Mouse (Mus musculus): ENCODE data around the gene Hs6st1. TPM values are rescaled to one million over a fixed set of nuclear protein-coding genes. Genes with fewer than 3 reads are reported as not detected.

Gene Hs6st1
- total and polyA plus RNA-seq, 3 experiments = 9.1 to 18.1 (median 17.7) TPM

DNA sequence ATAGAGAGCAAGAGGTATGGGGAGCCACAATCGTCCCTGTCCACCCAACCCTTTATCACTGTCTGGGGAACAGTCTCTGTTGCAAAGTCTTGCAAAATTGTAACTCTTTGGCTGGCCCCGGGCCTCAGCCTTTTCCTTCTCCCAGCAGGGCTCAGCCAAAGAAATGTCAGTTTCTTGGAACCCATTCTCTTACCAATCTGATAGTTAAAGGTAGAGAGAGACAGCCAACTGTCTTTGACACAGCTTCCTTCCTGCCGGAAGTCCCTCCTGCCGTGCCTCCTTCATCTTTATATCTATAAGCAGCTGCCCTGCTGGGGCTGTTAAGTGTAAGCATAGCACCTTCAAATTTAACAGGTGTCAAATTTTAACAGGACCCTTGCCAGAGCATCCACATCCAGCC lies 63.0 kb downstream of the Hs6st1 start:
- in situ Hi-C loops (cut with MboI; ENCODE audit: low pct_ligation_motif_present, low pct_unique_long_range_greater_than_20kb, low sequenced_read_pairs) = loop anchor here (10.0 kb wide), 2 partner anchors 66 to 276 kb away; partner anchors contain the start of gene Hs6st1
- no peak overlapping the region for H3K9ac ChIP-seq (ENCODE audit: insufficient read depth, low read depth)
- no peaks in the 10 kb centered on the region for H3K36me3 ChIP-seq (replicated peaks in 1 of 2; ENCODE audit: control insufficient read depth in 1 of 2, insufficient read depth in 1 of 2, low read length in 1 of 2)
- TF ChIP-seq ZMIZ1 (IDR thresholded peaks at IDR 0.05; ENCODE audit: low read depth, low read length) = no peak
- no peak for TF ChIP-seq NRF1 (IDR thresholded peaks at IDR 0.05; ENCODE audit: low read depth, low read length)
- TF ChIP-seq BHLHE40 (IDR thresholded peaks at IDR 0.05; ENCODE audit: low read depth, low read length) = no peak
- TF ChIP-seq ZC3H11A (IDR thresholded peaks at IDR 0.05; ENCODE audit: low read depth, low read length) = no peak
- no peak for TF ChIP-seq JUN (IDR thresholded peaks at IDR 0.05; ENCODE audit: insufficient read depth, low read depth, low read length)
- TF ChIP-seq POLR2A (IDR thresholded peaks at IDR 0.05; ENCODE audit: low read depth, low read length) = no peak
- no peak for TF ChIP-seq MAZ (IDR thresholded peaks at IDR 0.05; ENCODE audit: low read depth, low read length)
- no peak for TF ChIP-seq TBP (conservative IDR thresholded peaks at IDR 0.05; ENCODE audit: low read depth, low read length)
- TF ChIP-seq CHD1 (IDR thresholded peaks at IDR 0.05; ENCODE audit: low read depth, low read length) = no peak
- no peak for TF ChIP-seq UBTF (IDR thresholded peaks at IDR 0.05; ENCODE audit: low read depth, low read length)
- TF ChIP-seq SMC3 (IDR thresholded peaks at IDR 0.05; ENCODE audit: low read depth, low read length) = no peak
- no peak overlapping the region for H3K4me3 ChIP-seq (replicated peaks in 1 of 3; ENCODE audit: low read depth in 2 of 3, low read length in 2 of 3, poor library complexity in 1 of 3)
- dilution Hi-C loops (cut with MboI; ENCODE audit: extremely low pct_ligation_motif_present, extremely low pct_unique_long_range_greater_than_20kb, low sequenced_read_pairs) = no loop called here
- DNase-seq (ENCODE audit: extremely low read depth) = no peak
- no peaks in the 10 kb centered on the region for H3K79me2 ChIP-seq (replicated peaks; ENCODE audit: control insufficient read depth, extremely low read depth, insufficient read depth, poor library complexity, severe bottlenecking)
- no peaks in the 10 kb centered on the region for H3K27me3 ChIP-seq (replicated peaks)
- no peaks in the 10 kb centered on the region for H3K9me3 ChIP-seq (replicated peaks; ENCODE audit: low read length)
- H3K4me2 ChIP-seq (ENCODE audit: insufficient read depth, low read depth, poor library complexity, severe bottlenecking) = no peak overlapping the region
- H3K27ac ChIP-seq (ENCODE audit: insufficient read depth, low read depth) = no peak overlapping the region
- peaks cover 6 to 26% of the 10 kb centered on the region in 2 experiments for H3K4me1 ChIP-seq (ENCODE audit: control insufficient read depth in 1 of 2, insufficient read depth in 2 of 2)

DNA sequence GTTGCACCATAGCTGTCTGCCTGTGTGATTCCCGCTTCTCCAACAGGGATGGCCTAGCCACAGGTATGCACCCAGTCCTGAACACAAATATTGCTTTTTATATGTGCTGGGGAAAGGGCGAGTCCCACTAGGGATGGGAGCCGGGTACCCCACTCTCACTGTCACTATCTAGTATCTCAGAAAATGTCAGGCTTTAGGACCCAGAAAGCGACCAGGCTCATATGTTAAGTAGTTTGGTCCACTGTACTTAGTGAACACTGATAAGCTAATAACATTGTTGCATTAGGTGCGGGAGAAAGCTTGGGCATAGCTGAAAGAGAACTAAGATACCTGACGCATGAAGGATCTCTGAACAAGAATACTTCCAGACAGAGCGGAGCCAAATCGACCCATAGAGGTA lies 63.6 kb downstream of the Hs6st1 start:
- H3K4me3 ChIP-seq (replicated peaks in 1 of 3; ENCODE audit: low read depth in 2 of 3, low read length in 2 of 3, poor library complexity in 1 of 3) = no peak overlapping the region
- dilution Hi-C loops (cut with MboI; ENCODE audit: extremely low pct_ligation_motif_present, extremely low pct_unique_long_range_greater_than_20kb, low sequenced_read_pairs) = no loop called here
- H3K4me1 ChIP-seq (ENCODE audit: control insufficient read depth in 1 of 2, insufficient read depth in 2 of 2) = peaks cover 6 to 24% of the 10 kb centered on the region in 2 experiments
- H3K36me3 ChIP-seq (replicated peaks in 1 of 2; ENCODE audit: control insufficient read depth in 1 of 2, insufficient read depth in 1 of 2, low read length in 1 of 2) = no peaks in the 10 kb centered on the region
- DNase-seq (ENCODE audit: extremely low read depth) = no peak
- in situ Hi-C loops (cut with MboI; ENCODE audit: low pct_ligation_motif_present, low pct_unique_long_range_greater_than_20kb, low sequenced_read_pairs) = loop anchor here (10.0 kb wide), 2 partner anchors 67 to 277 kb away; partner anchors contain the start of gene Hs6st1
- no peaks in the 10 kb centered on the region for H3K79me2 ChIP-seq (replicated peaks; ENCODE audit: control insufficient read depth, extremely low read depth, insufficient read depth, poor library complexity, severe bottlenecking)
- no peaks in the 10 kb centered on the region for H3K27me3 ChIP-seq (replicated peaks)
- H3K9ac ChIP-seq (ENCODE audit: insufficient read depth, low read depth) = no peak overlapping the region
- TF ChIP-seq NRF1 (IDR thresholded peaks at IDR 0.05; ENCODE audit: low read depth, low read length) (no peak), HCFC1 (IDR thresholded peaks at IDR 0.05; ENCODE audit: low read depth, low read length) (no peak), TBP (conservative IDR thresholded peaks at IDR 0.05; ENCODE audit: low read depth, low read length) (no peak), ZNF384 (IDR thresholded peaks at IDR 0.05; ENCODE audit: low read depth, low read length) (no peak), JUND (conservative IDR thresholded peaks at IDR 0.05; ENCODE audit: low read depth, low read length) (no peak), TCF12 (IDR thresholded peaks at IDR 0.05; ENCODE audit: low read depth, low read length) (no peak), IRF4 (IDR thresholded peaks at IDR 0.05; ENCODE audit: low read depth, low read length) (no peak)
- no peak overlapping the region for H3K27ac ChIP-seq (ENCODE audit: insufficient read depth, low read depth)
- H3K9me3 ChIP-seq (replicated peaks; ENCODE audit: low read length) = no peaks in the 10 kb centered on the region
- no peak overlapping the region for H3K4me2 ChIP-seq (ENCODE audit: insufficient read depth, low read depth, poor library complexity, severe bottlenecking)

All from CH12.LX (cell line).